Mouse (Mus musculus) bone marrow macrophage, adult 2 months (primary cell): ENCODE measurements around the gene March10. TPM values are rescaled to one million over a fixed set of nuclear protein-coding genes. Genes with fewer than 3 reads are reported as not detected.

Source experiments
- H3K27ac ChIP-seq: 2 replicates; pipeline ENCODE4 v1.5.1; 2012; ENCODE audit warnings: low read depth, low read length; ENCODE audit not compliant: insufficient read depth
- H3K4me1 ChIP-seq: 2 replicates; pipeline ENCODE4 v1.6.1; 2012; ENCODE audit warnings: low read length; ENCODE audit not compliant: control insufficient read depth, insufficient read depth
- H3K4me3 ChIP-seq: 2 replicates; pipeline ENCODE4 v1.5.1; 2012; ENCODE audit warnings: mild to moderate bottlenecking, low read length, moderate library complexity; ENCODE audit not compliant: insufficient read depth
- CTCF ChIP-seq: IDR thresholded peaks from 2 replicates; pipeline ENCODE4 v1.5.1; 2012; ENCODE audit warnings: low read depth, mild to moderate bottlenecking, low read length, moderate library complexity
- POLR2A ChIP-seq: IDR thresholded peaks from 2 replicates; pipeline ENCODE4 v1.6.1; 2012; ENCODE audit warnings: mild to moderate bottlenecking, low read depth, low read length, borderline replicate concordance
- polyA plus RNA-seq: library from polyadenylated mRNA; stranded (reverse); fragments of >200 nt; gene quantifications from 2 replicates; pipeline ENCODE4 v1.2.4, GENCODE M21; 2012; ENCODE audit not compliant: missing spikeins, insufficient read depth, insufficient read length

The March10 gene
- polyA plus RNA-seq, 1 experiment, result not detected

DNA sequence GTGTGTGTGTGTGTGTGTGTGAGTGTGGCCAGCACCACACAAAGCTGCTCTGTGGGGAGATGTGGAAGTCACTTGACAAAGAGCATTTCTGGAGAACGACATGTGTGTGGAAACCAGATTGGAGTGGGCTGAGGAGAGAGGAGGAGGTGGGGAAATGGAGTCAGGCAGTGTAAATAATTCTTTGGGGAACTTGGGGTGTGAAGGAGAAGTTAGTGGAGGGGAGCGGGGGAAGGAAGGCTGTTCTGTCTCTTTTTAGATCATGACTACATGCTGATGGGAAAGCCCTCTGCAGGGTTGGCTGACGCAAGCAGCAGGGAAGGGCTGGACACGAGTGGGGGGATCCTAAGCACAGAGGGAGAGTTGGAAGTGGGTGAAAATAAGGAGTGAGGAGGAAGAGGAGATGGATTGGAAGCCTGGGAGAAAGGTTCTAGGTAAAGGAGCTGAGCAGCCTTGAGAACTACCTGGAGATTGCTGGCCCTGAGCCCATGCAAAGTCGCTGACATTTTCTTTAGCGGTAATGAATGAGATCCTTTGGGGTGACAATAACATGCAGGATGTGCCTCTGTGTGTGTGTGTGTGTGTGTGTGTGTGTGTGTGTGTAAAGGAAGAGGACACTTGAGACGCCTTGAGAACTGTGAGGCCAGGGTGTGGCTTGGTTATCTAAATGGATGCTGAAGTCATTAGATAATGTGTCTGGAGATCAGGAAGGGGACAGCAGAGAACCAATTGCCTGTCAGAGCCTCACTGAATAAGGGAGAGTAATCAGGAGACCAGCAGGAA, 35.7 kb downstream of the March10 start:
- no peak for TF ChIP-seq POLR2A
- no peak for TF ChIP-seq CTCF
- peak overlapping the region; percentile 76 for H3K27ac ChIP-seq
- H3K4me1 ChIP-seq, result peaks cover 29% of the 10 kb centered on the region
- H3K4me3 ChIP-seq, result peak overlapping the region; percentile 35

DNA sequence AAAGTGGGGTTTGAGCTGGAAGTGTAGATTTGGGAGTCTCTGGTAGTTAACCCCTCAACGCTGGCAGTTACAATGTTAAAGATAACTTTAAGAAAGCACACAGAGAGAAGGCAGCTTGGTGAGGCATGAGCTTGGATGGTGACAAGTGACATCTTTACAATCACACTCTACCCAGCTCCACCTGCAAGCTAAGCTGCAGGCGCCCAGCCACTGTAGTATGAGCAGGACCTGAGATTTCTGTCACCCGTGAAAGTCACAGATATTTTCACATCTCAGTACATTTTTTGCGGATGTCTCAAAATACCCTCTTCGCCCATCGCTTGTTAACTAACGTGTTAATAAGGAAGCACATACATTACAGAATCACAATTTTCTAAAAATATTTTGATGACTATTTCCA, 36.6 kb downstream of the March10 start:
- no peak overlapping the region for H3K4me3 ChIP-seq
- TF ChIP-seq CTCF (no peak), POLR2A (no peak)
- peaks cover 29% of the 10 kb centered on the region for H3K4me1 ChIP-seq
- H3K27ac ChIP-seq, result peak overlapping the region; percentile 76; the same call in 1 of the 2 replicates

DNA sequence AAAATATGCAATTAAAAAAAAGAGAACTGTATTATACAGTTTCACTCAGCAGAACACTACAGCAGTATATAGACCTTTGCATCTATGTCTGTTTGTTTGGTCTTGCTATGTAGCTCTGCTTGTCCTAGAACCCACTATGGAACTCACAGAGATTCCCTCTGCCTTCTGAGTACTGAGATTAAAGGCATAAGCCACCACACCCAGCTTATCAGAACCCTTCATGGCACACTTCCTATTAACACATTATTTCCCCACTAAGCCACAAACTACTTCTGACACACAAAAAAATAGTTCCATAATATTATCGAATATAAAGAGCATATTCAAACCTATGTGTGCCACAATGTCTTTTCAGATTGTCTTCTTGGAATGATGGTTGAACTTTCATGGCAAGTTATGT, 42.5 kb downstream of the March10 start:
- Histone ChIP-seq H3K4me3 (no peak overlapping the region), H3K4me1 (peaks cover 18% of the 10 kb centered on the region)
- TF ChIP-seq CTCF, result no peak
- no peak for TF ChIP-seq POLR2A

DNA sequence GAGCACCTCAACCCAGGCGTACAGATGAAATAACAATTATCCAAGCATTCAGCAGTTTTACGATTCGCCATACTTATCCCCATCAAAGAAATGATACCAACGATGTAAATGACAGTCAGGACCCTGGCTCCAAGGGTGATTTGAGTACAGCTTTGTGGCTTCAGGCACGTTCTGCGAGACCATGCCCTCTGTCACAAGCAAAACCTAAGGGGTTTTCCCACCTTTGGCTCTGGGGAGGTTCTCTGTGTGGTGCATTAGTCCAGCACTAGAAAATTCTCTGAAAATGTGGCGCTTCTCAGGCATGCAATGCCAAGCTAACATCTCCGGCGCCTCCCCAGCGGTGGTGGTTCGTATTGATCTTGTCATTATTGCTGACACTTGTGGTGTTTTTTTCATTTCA, 47.1 kb downstream of the March10 start:
- peaks cover 21% of the 10 kb centered on the region for H3K4me1 ChIP-seq
- H3K4me3 ChIP-seq, result no peak overlapping the region
- no peak overlapping the region for H3K27ac ChIP-seq
- TF ChIP-seq CTCF (no peak), POLR2A (no peak)

More for the DNA sequence above, 42.5 kb downstream of the March10 start:
- H3K27ac ChIP-seq, result no peak overlapping the region

DNA sequence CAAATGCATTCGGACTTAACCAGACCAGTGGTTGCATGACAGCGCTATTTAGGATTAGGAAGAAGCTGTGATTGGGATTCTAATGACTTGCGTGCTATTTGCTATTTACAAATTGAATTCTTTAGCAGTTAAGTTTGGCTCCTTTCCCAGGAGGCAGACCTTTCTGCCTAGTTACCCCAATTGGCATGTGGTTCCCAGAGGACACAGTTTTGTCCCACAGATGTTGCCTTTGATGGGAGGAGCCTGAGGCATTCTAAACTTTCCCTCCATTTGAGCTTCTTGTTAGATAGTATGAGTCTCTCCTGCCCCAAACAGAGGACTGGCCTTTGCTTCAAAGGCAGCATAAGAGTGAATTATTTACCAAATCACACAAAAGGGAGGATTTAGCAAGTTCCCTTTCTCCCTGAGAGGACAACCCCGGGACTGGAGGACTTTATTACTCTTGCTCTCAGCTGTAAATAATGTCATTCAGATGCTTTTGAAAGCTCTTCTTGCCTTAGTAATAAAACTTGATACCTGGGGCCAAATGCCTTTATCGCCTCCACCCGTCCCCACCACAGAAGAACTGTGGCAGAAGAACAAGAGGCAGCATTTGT, 48.6 kb downstream of the March10 start:
- no peak overlapping the region for H3K4me3 ChIP-seq
- peaks cover 21% of the 10 kb centered on the region for H3K4me1 ChIP-seq
- no peak for TF ChIP-seq CTCF
- TF ChIP-seq POLR2A, result no peak
- H3K27ac ChIP-seq, result no peak overlapping the region

DNA sequence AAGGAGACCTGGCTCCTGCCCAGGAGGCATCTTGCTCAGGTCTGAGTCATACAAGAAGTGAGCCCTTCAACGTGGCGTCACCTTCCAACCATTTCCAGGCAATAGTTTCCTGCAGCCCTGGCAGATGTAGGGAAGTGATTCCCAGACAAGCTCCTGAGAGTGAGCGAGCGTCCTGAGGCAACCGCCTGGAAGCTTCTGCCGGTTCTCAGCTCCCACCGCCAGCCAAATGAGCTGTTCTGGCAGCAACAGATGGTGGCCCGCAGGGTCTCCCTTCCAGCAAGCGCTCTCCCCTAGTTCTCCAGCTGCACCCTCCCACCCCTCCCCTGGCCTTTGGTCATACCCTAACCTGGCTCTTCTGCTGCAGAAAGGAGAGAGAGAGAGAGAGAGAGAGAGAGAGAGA, 54.2 kb downstream of the March10 start:
- H3K27ac ChIP-seq, result no peak overlapping the region
- H3K4me1 ChIP-seq, result no peaks in the 10 kb centered on the region
- TF ChIP-seq POLR2A, result no peak
- no peak overlapping the region for H3K4me3 ChIP-seq

DNA sequence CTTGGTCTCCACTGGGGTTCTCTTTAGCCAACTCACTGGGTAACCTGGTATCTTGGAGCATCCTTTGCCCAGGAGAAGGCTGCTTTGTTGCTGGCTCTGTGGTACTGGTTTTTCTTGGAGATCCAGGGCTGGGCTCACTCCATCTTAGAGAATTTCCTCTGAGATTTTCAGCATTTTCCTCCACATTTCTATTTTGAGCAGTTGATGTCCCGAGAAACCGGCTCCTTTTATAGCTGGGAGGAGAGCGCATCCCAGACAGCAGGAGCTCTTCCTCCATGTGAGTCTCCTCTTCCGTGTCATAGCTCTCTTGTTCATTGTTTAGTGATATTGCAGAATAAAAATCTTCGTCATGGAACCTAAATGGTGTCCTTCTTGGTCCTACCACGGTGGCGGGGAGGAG, 66.2 kb downstream of the March10 start:
- TF ChIP-seq POLR2A (no peak), CTCF (no peak)
- no peaks in the 10 kb centered on the region for H3K4me1 ChIP-seq
- H3K4me3 ChIP-seq, result no peak overlapping the region
- no peak overlapping the region for H3K27ac ChIP-seq

DNA sequence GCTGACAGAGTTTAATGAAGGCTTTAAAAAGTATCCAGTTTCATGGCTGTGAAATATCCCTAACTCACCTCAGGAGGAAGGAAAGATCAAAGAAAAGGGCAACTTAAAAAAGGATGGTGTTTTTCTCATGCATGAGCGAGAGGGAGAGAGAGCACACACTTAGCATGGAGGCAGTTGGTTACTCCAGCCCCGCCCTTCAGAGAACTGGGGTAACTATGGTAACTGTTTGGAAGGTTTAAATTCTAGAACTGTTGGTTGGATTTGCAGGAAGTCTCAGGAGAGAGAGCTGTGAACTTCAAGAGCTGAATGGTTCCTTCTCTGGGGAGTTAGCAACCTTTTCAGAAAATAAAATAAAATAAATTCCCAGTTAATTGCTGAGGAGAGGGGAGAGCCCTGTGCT, 67.9 kb downstream of the March10 start:
- Histone ChIP-seq H3K27ac (no peak overlapping the region), H3K4me3 (no peak overlapping the region), H3K4me1 (no peaks in the 10 kb centered on the region)
- no peak for TF ChIP-seq POLR2A
- no peak for TF ChIP-seq CTCF

DNA sequence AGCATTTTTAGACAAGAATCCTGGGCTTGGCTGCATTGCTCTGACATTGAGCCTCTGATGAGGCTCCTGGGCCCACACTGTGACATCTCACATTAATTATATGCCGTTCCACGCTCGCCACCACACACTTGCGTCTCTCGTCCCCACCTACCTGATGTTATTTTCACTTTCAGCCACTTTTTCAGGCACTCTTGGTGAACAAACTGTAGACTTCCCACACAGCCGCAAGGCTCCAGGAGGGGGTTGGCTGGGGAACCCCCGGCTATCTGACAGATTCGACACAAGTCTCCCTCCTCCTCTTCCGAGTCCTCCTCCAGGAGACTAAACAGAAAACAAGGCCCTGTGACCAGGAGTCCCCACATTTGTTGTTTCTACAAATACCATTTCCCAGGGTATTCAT, 71.3 kb downstream of the March10 start:
- H3K4me3 ChIP-seq, result no peak overlapping the region
- TF ChIP-seq CTCF (no peak), POLR2A (no peak)
- no peaks in the 10 kb centered on the region for H3K4me1 ChIP-seq
- no peak overlapping the region for H3K27ac ChIP-seq

DNA sequence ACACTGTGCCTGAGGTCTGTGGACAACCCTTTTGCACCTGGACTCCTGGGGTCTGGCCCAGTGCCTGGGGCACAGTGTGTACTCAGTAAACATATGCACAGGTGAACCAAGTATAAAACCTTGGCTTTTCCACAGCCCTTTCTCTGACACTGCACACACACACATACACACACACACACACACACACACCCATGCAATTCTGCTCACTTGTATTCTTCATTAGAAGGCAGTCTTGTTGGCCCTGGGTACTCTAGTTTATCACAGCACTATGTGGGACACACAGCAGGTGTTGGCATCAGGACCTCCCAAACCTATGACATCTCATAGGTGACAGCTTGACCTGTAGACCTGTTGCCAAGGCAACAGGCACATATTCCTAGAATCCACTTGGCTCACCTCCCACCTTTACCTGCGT, 80.7 kb downstream of the March10 start:
- H3K27ac ChIP-seq, result no peak overlapping the region
- TF ChIP-seq POLR2A (no peak), CTCF (no peak)
- no peak overlapping the region for H3K4me3 ChIP-seq
- H3K4me1 ChIP-seq, result no peaks in the 10 kb centered on the region
